Mouse (Mus musculus) C2C12 (cell line): Measurements from ENCODE around the gene Gpr83.

Experiments used
- CEBPB ChIP-seq: IDR thresholded peaks from one replicate; pipeline ENCODE4 v1.6.1; 2011; ENCODE audit warnings: low read depth, mild to moderate bottlenecking, control low read depth, moderate library complexity
- CTCF ChIP-seq: IDR thresholded peaks from one replicate; pipeline ENCODE4 v1.5.1; 2011; ENCODE audit not compliant: control insufficient read depth, insufficient read depth, insufficient read length
- MAX ChIP-seq: IDR thresholded peaks from one replicate; pipeline ENCODE4 v1.6.1; 2011; ENCODE audit warnings: mild to moderate bottlenecking, control low read depth
- MYOD1 ChIP-seq: IDR thresholded peaks from one replicate; pipeline ENCODE4 v1.6.1; 2011; ENCODE audit warnings: low read depth; ENCODE audit not compliant: control insufficient read depth, insufficient read length
- MYOG ChIP-seq: IDR thresholded peaks from one replicate; pipeline ENCODE4 v1.6.1; 2011; ENCODE audit not compliant: control insufficient read depth, insufficient read length; ENCODE audit errors: extremely low read depth
- USF1 ChIP-seq: IDR thresholded peaks from one replicate; pipeline ENCODE4 v1.6.1; 2011; ENCODE audit warnings: low read depth, mild to moderate bottlenecking, control low read depth, moderate library complexity

DNA sequence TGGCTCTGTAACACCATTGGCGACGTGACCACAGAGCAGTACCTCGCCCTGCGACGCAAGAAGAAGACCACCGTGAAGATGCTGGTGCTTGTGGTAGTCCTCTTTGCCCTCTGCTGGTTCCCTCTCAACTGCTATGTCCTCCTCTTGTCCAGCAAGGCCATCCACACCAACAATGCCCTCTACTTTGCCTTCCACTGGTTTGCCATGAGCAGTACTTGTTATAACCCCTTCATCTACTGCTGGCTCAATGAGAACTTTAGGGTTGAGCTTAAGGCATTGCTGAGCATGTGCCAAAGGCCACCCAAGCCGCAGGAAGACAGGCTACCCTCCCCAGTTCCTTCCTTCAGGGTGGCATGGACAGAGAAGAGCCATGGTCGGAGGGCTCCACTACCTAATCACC lies 8.3 kb downstream of the Gpr83 start:
- TF ChIP-seq USF1 (no peak), CTCF (no peak), MAX (no peak), CEBPB (no peak), MYOD1 (no peak), MYOG (no peak)
